Mouse (Mus musculus) cerebellum, adult 11 months (tissue): ENCODE measurements around the gene Acvr1.

Experiments used
- DNase-seq: peaks from one replicate; pipeline ENCODE4 v3.0.0; 2022

The Acvr1 gene

GRCm38 (mm10) chr2:58567066-58567810 lies at the start of gene Acvr1, which contains the start of gene Upp2:
Gene Acvr1, minus strand, starts transcription at chr2:58567157.
Gene Upp2, plus strand, starts transcription at chr2:58567298.
- peak; percentile 88 for DNase-seq

GRCm38 (mm10) chr2:58615766-58616165 lies 48.8 kb upstream of the Acvr1 start:
- peak; percentile 9 for DNase-seq

- DNase-seq: no peak
Measured at GRCm38 (mm10) chr2:58614851-58615250, 47.9 kb upstream of the Acvr1 start.

GRCm38 (mm10) chr2:58613720-58614119 lies 46.8 kb upstream of the Acvr1 start:
- no peak for DNase-seq

- DNase-seq: no peak
Measured at GRCm38 (mm10) chr2:58604791-58605190, 37.8 kb upstream of the Acvr1 start.

GRCm38 (mm10) chr2:58603379-58603778 lies 36.4 kb upstream of the Acvr1 start:
- no peak for DNase-seq

- DNase-seq: no peak
Measured at GRCm38 (mm10) chr2:58601382-58601781, 34.4 kb upstream of the Acvr1 start.

GRCm38 (mm10) chr2:58599639-58600038 lies 32.7 kb upstream of the Acvr1 start:
- DNase-seq: no peak

GRCm38 (mm10) chr2:58597556-58597955 lies 30.6 kb upstream of the Acvr1 start:
- no peak for DNase-seq

- DNase-seq: peak; percentile 73
Measured at GRCm38 (mm10) chr2:58596774-58597342, 29.9 kb upstream of the Acvr1 start.

GRCm38 (mm10) chr2:58595350-58595749 lies 28.4 kb upstream of the Acvr1 start:
- DNase-seq: no peak

GRCm38 (mm10) chr2:58590055-58590454 lies 23.1 kb upstream of the Acvr1 start:
- no peak for DNase-seq

- DNase-seq: no peak
Measured at GRCm38 (mm10) chr2:58589637-58590036, 22.7 kb upstream of the Acvr1 start.

- DNase-seq: no peak
Measured at GRCm38 (mm10) chr2:58586311-58586710, 19.4 kb upstream of the Acvr1 start.

- DNase-seq: no peak
Measured at GRCm38 (mm10) chr2:58574167-58574566, 7.2 kb upstream of the Acvr1 start.

GRCm38 (mm10) chr2:58568841-58569645 lies 2.1 kb upstream of the Acvr1 start:
- no peak for DNase-seq

GRCm38 (mm10) chr2:58567866-58568719 lies 1.1 kb upstream of the Acvr1 start:
- DNase-seq: peak; percentile 26

GRCm38 (mm10) chr2:58566410-58567065 lies 419 bp downstream of the Acvr1 start:
- peak; percentile 64 for DNase-seq

GRCm38 (mm10) chr2:58566049-58566409 lies 928 bp downstream of the Acvr1 start:
- peak; percentile 30 for DNase-seq

- DNase-seq: peak; percentile 51
Measured at GRCm38 (mm10) chr2:58565267-58565666, 1.7 kb downstream of the Acvr1 start.

GRCm38 (mm10) chr2:58562137-58562536 lies 4.8 kb downstream of the Acvr1 start:
- no peak for DNase-seq
